In the genomic region with DNA sequence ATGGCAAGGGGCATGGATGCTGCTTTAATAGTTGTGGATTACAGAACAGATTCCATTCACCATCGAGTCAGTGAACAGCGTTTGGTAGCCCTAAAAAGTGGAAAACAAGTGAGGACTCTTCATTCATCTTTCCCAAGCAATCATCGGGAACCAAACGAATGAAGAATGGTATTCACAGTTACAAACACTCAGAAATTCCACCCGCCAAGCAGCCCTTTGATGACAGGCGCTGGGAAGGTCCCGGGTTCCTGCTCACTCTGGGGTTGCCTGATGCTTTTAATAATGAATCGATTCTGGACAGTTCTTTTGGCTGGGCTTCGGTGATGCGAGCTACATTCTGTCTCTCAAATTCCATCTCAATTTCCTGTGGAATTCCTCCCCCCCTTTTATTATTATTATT, we compare ENCODE assay signal across 16 mouse cellular contexts.
"Had no signal": no experiment of that assay in that cellular context is flagged by ENCODE, and none has a peak within 500 bp of the region (broad histone marks: within the 10 kb centered on the region; RNA-seq: fewer than 3 reads in every experiment).

No protein-coding gene starts in this region.

- DNase-seq: heart, postnatal 10 days; heart, postnatal 14 days; heart, postnatal 36 days; heart, postnatal 4 days; kidney, adult 11 months; kidney, adult 18-20 months; kidney, adult 2 months; kidney, adult 8-10 months; kidney, adult 9 months; kidney, postnatal 10 days; kidney, postnatal 14 days; kidney, postnatal 25 days; kidney, postnatal 36 days; kidney, postnatal 4 days; layer of hippocampus, adult 9-11 months; layer of hippocampus, postnatal 36 days had no signal
